Mouse (Mus musculus) megakaryocyte, embryonic 14.5 days (primary cell): ENCODE data around the gene Psmg1. TPM values are rescaled to one million over a fixed set of nuclear protein-coding genes. Genes with fewer than 3 reads are reported as not detected.

Experiments
- H3K27me3 ChIP-seq: replicated peaks from 2 replicates; pipeline ENCODE3; 2012; ENCODE audit warnings: inconsistent platforms
- H3K36me3 ChIP-seq: replicated peaks from 2 replicates; pipeline ENCODE3; 2012; ENCODE audit warnings: low read length, inconsistent platforms, mixed read lengths
- H3K4me1 ChIP-seq: 2 replicates; pipeline ENCODE4 v1.6.1; 2012; ENCODE audit warnings: inconsistent platforms
- H3K4me3 ChIP-seq: replicated peaks from 2 replicates; pipeline ENCODE3; 2012; ENCODE audit warnings: moderate library complexity, mild to moderate bottlenecking, inconsistent platforms
- H3K9me3 ChIP-seq: 2 replicates; pipeline ENCODE4 v1.6.1; 2012; ENCODE audit warnings: inconsistent platforms
- FLI1 ChIP-seq: IDR thresholded peaks from 2 replicates; pipeline ENCODE4 v1.6.1; 2012; ENCODE audit warnings: low read length, inconsistent platforms, mixed read lengths
- GATA1 ChIP-seq: IDR thresholded peaks from 3 replicates; pipeline ENCODE4 v1.6.1; 2012; ENCODE audit warnings: mixed read lengths, low read length, inconsistent platforms, borderline replicate concordance
- polyA plus RNA-seq: library from polyadenylated mRNA; stranded (reverse); fragments of >175 nt; gene quantifications from 2 replicates; pipeline ENCODE4 v1.2.3, GENCODE M21; 2012; ENCODE audit warnings: low replicate concordance; ENCODE audit not compliant: insufficient read depth

Psmg1 gene
- polyA plus RNA-seq, 1 experiment: 55.1 TPM

GRCm38 (mm10) chr16:95958080-95958479 is 32.7 kb downstream of the Psmg1 start:
- no peaks in the 10 kb centered on the region for H3K4me1 ChIP-seq
- TF ChIP-seq FLI1: no peak
- no peak for TF ChIP-seq GATA1
- H3K4me3 ChIP-seq: no peak overlapping the region
- peaks cover 25% of the 10 kb centered on the region for H3K27me3 ChIP-seq
- peaks cover 27% of the 10 kb centered on the region for H3K9me3 ChIP-seq
- H3K36me3 ChIP-seq: no peaks in the 10 kb centered on the region

GRCm38 (mm10) chr16:95956618-95957017 is 34.1 kb downstream of the Psmg1 start:
- H3K27me3 ChIP-seq: peaks cover 18% of the 10 kb centered on the region
- H3K36me3 ChIP-seq: no peaks in the 10 kb centered on the region
- H3K4me3 ChIP-seq: no peak overlapping the region
- H3K4me1 ChIP-seq: no peaks in the 10 kb centered on the region
- TF ChIP-seq FLI1 (no peak), GATA1 (no peak)
- peaks cover 38% of the 10 kb centered on the region for H3K9me3 ChIP-seq

- H3K4me3 ChIP-seq: no peak overlapping the region
- H3K9me3 ChIP-seq: peaks cover 41% of the 10 kb centered on the region
- peaks cover 18% of the 10 kb centered on the region for H3K27me3 ChIP-seq
- H3K36me3 ChIP-seq: no peaks in the 10 kb centered on the region
- no peak for TF ChIP-seq FLI1
- TF ChIP-seq GATA1: no peak
- no peaks in the 10 kb centered on the region for H3K4me1 ChIP-seq
Measured at GRCm38 (mm10) chr16:95955716-95956346, 34.9 kb downstream of the Psmg1 start.

GRCm38 (mm10) chr16:95954341-95954740 is 36.4 kb downstream of the Psmg1 start:
- TF ChIP-seq GATA1 (no peak), FLI1 (no peak)
- peaks cover 17% of the 10 kb centered on the region for H3K27me3 ChIP-seq
- no peaks in the 10 kb centered on the region for H3K4me1 ChIP-seq
- peaks cover 41% of the 10 kb centered on the region for H3K9me3 ChIP-seq
- no peaks in the 10 kb centered on the region for H3K36me3 ChIP-seq
- H3K4me3 ChIP-seq: no peak overlapping the region

- Histone ChIP-seq H3K9me3 (peaks cover 41% of the 10 kb centered on the region), H3K4me3 (no peak overlapping the region), H3K27me3 (peaks cover 23% of the 10 kb centered on the region), H3K36me3 (no peaks in the 10 kb centered on the region), H3K4me1 (no peaks in the 10 kb centered on the region)
- no peak for TF ChIP-seq GATA1
- no peak for TF ChIP-seq FLI1
Measured at GRCm38 (mm10) chr16:95953159-95953650, 37.6 kb downstream of the Psmg1 start.

- Histone ChIP-seq H3K9me3 (peaks cover 41% of the 10 kb centered on the region), H3K4me1 (no peaks in the 10 kb centered on the region), H3K4me3 (no peak overlapping the region), H3K27me3 (peaks cover 29% of the 10 kb centered on the region), H3K36me3 (no peaks in the 10 kb centered on the region)
- no peak for TF ChIP-seq FLI1
- TF ChIP-seq GATA1: no peak
Measured at GRCm38 (mm10) chr16:95951471-95951870, 39.3 kb downstream of the Psmg1 start.

- no peaks in the 10 kb centered on the region for H3K36me3 ChIP-seq
- H3K27me3 ChIP-seq: peaks cover 60% of the 10 kb centered on the region
- no peak overlapping the region for H3K4me3 ChIP-seq
- H3K4me1 ChIP-seq: peaks cover 5% of the 10 kb centered on the region; the same call in 1 of the 2 replicates
- TF ChIP-seq FLI1 (no peak), GATA1 (no peak)
- peaks cover 12% of the 10 kb centered on the region for H3K9me3 ChIP-seq
Measured at GRCm38 (mm10) chr16:95945389-95946311, 45.1 kb downstream of the Psmg1 start.

GRCm38 (mm10) chr16:95943186-95943585 is 47.6 kb downstream of the Psmg1 start:
- H3K4me1 ChIP-seq: peaks cover 5% of the 10 kb centered on the region; the same call in 1 of the 2 replicates
- H3K27me3 ChIP-seq: peaks cover 65% of the 10 kb centered on the region
- H3K36me3 ChIP-seq: no peaks in the 10 kb centered on the region
- H3K4me3 ChIP-seq: no peak overlapping the region
- H3K9me3 ChIP-seq: peaks cover 32% of the 10 kb centered on the region
- TF ChIP-seq GATA1: no peak
- no peak for TF ChIP-seq FLI1

- no peak for TF ChIP-seq FLI1
- TF ChIP-seq GATA1: no peak
- Histone ChIP-seq H3K4me3 (no peak overlapping the region), H3K27me3 (peaks cover 66% of the 10 kb centered on the region), H3K4me1 (peaks cover 5% of the 10 kb centered on the region; the same call in 1 of the 2 replicates), H3K9me3 (peaks cover 45% of the 10 kb centered on the region), H3K36me3 (no peaks in the 10 kb centered on the region)
Measured at GRCm38 (mm10) chr16:95941575-95941974, 49.2 kb downstream of the Psmg1 start.
